Mouse (Mus musculus) cerebellum, adult 8-10 months (tissue): ENCODE measurements around the gene Lhx3.

Experiments
- DNase-seq: peaks from one replicate; pipeline ENCODE4 v3.0.0; 2022

The Lhx3 gene

DNA sequence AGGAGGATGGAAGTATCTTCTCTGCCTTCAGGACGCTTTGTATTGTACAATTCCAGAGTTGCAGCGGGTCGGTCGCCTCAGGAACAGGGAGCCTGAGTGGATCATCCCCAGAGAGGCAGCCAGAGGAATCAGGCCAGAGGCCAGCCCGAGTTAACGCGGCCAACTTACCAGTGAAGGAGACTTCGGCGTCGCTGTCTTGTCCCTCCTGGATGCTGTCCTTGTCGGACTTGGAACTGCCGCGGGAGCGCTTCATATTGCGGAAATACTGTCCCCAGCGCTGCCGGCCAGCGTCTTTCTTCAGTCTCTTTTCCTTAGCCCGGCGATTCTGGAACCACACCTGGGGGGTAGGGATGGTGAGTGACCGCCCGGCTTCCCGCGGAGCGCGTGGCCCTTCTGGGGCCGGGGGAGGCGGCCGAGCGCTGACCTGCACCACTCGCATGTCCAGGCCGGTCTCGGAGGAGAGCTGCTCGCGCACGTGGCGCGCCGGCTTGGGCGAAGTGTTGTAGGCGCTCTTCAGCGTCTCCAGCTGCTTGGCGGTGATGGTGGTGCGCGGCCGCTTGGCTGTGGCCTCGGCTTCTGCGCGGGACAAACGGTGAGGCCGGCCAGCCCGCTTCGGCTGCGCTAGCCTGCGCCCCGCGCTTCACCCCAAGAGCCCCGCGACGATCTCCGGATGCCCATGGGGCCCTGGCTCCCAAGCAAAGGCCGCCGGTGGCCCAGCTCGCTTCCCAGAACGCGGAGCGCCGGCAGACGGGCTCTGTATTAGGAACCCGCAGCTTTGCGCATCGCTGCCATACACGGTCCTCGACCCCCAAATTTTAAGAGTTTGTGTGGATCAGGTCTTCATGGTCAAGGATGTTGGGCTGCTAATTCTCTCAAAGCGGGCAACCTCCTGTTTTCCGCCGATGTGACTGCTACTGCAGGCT is 5.9 kb downstream of the Lhx3 start:
- no peak for DNase-seq

DNA sequence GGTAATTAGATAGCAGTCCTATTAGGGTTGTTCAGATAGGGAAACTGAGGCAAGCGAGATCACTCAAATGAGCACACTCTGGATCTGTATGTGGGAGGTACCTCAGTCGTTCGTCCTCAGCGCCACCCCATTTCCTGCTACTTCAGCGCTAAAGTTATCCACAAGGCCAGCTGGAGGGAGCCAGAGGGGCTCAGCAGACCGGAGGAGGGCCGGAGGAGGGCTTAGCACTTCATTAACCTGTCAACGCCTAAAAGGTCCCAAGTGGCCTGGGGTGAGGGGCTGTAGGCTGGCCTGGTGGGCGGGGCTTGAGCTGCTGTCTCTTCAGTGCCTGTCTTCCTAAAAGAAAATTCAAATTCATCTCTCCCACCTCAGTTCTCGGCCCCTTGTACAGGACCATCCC is 9.6 kb downstream of the Lhx3 start:
- no peak for DNase-seq

DNA sequence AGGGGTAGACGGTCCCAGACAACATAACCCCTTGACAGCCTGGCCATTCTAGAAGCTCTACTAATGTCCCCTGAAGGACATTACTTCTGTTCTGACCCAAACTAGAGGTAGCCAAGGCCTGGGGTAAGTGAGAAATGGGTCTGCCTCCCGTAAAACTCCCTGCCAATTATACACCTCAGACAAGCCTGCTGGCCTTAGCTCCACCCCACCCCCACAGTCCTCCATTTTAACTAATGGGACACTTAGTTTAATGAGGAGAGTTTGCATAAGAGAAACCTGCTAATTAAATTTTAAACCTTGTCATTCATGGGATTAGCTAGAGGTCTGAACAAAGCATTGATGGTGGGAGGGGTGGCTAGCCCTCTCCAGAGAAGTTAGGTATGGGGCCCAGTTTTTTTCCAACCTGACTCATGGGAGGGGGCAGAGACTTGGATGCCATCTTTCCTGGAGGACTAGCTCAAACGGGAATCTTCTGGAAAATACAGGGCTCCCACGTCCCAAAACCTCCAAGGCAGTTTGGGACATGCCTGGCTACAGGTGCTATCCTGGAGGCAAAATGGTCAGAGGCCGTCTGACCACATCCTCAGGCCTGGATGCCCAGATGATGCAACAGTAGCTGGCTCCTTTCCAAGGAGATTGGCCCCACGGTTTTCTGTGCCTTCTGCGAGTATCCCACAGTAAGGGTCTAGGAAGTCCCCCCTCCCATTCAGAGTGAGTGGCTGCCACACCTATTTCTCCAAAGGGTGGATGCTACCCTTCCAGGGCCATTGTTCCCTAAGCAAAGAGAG is 13.3 kb downstream of the Lhx3 start:
- no peak for DNase-seq

DNA sequence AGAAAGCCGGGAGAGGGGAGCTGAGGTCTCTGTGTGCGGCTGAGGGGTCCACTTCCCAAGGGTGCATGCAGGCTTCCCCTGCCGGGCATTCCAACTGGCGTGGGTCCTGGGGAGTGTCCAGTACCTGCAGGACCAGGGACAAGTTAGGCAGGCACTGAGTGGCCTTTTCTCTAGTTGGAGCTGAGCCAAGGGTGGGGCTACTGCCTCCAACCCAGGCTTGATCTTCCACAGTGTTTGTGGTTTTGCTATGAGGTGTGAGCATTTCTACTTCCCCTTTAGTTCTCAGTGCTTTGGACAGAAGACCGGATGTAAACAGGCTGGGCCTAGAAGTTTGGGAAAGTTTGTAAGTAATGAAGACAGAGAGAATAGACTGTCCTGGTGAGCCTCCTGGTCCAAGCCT is 19.6 kb downstream of the Lhx3 start:
- DNase-seq: no peak

DNA sequence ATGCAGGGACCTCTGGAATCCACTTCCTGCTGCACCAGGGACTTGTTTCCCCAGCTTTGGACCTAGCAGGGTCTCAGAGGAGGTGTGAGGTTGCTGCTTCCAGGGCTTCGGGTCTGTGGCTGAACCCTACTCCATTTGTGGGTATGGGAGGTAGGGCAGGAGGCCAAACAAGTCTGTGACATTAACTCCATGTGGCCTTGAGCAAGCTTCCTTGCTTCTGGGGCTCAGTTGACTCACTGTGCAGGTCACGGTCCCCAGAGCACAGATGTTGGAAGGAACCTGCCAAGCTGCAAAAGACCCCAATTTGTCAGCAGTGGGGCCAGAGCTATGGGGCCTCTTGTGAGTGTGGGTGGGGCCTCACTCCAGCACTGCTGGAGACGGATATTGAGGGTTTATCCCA is 23.7 kb downstream of the Lhx3 start:
- no peak for DNase-seq

DNA sequence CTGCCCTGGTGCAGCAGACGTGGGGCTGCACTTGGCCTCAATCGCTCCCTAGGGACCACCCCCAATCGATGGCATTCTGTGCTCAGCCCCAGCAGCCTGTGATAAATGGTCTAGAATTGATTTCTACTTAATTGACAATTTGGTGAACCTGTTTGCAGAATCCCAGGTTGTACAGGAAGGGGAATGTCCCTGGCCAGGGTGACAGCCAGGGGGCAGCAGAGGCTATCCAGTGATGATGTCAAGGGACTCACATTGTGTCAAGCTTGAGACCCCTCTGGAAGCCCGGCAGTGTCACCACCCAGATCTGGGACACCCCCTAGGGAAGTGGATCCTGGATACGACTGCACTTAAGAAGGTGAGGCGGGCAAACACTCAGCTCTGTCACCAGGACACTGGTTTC is 25.4 kb downstream of the Lhx3 start:
- peak; percentile 56 for DNase-seq

DNA sequence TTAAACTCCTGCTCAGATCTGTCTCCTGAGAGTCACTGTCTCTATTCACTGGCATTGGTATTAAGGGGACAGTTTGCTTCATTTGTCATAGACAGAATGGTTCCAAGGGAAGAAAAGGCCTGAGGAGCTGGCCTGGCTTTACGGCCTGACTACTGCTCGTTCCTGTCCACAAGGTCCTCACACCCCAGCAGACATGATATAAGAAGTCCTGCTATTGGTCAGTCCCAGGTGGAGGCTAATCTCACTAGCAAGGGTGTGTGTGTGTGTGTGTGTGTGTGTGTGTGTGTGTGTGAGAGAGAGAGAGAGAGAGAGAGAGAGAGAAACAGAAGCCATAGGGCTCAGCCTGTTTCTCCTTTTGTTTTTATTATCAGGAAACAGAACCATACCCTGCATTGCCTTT is 30.9 kb downstream of the Lhx3 start:
- DNase-seq: no peak

DNA sequence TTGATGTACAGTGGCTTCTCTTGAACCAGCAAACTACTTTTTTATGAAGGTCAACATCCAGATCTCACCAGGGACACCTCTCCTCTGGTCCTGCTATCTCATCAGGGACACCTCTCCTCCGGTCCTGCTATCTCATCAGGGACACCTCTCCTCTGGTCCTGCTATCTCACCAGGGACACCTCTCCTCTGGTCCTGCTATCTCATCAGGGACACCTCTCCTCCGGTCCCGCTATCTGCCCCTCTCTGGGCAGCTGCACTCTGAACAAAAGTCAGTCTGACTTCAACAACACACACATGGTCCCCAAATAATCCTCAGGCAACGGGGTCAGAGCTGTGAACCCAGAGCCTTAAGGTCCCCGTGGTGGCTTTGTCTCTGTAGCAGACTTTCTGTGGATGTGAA is 31.4 kb downstream of the Lhx3 start:
- no peak for DNase-seq

DNA sequence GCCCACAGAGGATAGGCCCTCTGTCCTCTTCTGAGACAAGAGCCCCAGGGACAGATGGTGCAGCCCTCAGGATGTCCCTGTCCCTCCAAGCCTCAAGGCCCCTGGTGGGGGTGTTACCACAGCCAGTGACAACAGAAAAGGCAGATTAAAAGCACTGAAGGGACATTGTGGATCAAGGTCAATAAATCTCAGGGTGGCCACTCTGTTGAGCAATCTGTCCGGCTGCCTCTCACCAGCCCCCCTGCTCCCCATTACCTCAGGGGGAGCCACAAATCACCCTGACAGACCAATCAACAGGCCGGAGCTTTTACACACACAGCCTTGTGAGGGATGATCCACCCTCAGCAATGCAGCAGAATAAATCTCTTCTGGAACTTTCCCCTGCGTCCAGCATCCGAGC is 32.9 kb downstream of the Lhx3 start:
- DNase-seq: no peak

DNA sequence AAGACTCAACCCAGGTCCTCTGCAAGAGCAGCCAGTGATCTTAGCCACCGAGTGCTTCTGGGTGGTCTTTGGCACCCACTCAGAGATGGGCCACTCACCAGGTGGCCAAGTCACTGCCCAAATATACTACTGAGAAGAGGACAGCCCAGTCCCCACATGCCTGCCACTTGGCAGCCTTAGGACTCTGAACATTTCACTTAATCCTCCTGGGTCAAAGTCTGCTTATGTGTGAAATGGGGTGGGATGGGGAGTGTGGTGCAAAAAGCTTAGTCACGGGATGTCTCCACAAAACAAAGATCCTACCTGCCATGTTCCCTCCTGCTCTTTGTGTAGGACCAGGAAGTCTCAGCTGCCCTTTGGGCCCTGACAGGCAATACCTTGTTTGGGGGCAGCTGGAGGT is 35.9 kb downstream of the Lhx3 start:
- DNase-seq: no peak

DNA sequence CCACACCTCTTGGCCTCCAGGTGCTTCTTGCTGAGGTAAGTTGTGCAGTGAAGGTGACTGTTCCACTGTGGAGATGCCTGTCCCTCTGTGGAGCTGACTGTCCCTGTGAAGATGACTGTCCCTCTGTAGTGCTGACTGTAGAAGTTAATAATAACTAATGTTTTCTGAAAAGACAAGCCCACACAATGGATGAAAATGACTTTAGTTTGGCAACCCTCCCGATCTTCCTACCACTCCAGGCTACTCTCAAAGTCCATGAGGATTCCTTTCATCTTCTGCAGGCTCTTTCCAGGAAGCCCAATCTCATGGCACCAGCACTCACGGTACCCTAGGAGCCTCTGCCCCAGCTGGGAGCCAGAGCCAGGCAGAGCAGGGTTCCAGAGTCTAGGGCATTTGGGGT is 37.7 kb downstream of the Lhx3 start:
- no peak for DNase-seq

DNA sequence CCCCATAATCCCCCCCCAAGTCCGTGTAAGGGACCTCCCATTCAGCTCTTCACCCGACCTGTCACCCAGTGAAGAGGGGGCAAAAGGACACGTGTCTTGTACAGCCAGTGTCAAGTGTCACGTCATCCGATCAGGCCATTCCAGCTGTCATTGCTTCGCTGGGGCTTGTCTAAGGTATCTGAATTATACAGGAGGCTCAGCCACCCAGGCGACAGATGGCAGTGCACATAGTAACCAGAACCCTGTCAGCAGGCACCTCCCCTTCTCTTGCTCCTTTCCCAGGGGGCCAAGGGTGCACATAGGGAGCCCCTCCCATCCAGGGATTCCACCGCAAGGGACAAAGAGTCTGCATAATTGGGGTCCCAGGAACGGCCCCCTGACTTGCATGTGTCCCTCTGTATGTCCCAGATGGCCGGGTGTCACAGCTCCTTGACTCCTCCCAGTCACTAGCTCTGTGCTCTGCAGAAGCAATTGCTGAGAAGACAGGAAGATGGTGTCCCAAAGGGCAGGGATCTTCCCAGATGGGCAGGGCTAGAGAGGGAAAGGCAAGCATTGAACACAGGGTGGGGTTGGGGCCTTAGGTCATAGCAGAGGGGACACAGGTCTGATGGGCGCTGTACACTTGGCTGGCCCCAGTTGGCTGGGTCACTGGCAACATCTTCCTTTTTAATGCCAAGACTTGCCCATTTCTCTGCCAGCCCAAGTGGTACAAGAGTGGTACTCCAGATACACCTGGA is 39.1 kb downstream of the Lhx3 start:
- no peak for DNase-seq

DNA sequence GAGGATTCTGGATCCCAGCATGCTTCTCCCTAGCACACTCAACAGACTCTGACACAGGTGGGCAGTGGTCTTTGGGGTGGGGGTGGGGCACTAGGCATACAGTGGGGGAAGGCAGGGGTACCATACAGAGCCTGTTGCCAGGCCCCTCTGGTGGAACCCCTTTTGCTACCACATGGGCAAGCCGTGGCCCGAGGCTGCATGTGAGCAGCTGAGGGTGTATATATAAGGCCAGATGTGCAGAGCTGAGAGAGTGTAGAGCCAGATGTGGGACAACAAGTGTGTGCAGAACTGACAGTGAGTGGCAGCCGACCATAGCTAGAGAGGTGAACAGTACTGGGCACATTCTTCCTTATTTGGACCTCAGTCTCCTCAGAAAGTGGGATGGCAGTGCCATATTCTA is 41.2 kb downstream of the Lhx3 start:
- DNase-seq: no peak

DNA sequence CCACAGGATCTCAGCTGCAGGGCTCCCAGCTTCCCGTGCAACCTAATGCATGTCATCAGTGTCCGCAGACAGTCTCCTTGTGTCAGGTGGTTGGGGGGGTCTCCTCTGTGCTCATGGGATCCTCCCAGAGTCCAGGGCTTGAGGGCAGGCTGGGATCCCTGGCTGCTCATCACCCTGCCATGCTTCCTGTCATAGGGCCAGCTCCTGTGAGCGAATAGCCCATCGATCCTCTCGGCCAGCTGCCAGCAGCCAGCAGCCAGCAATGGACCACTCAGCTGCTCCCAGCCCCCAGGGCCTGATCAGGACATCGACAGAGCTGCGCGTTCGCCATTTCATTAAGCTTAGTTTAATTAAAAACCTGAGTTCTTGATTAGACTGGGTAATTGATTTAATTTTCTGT is 50.0 kb downstream of the Lhx3 start:
- DNase-seq: no peak

DNA sequence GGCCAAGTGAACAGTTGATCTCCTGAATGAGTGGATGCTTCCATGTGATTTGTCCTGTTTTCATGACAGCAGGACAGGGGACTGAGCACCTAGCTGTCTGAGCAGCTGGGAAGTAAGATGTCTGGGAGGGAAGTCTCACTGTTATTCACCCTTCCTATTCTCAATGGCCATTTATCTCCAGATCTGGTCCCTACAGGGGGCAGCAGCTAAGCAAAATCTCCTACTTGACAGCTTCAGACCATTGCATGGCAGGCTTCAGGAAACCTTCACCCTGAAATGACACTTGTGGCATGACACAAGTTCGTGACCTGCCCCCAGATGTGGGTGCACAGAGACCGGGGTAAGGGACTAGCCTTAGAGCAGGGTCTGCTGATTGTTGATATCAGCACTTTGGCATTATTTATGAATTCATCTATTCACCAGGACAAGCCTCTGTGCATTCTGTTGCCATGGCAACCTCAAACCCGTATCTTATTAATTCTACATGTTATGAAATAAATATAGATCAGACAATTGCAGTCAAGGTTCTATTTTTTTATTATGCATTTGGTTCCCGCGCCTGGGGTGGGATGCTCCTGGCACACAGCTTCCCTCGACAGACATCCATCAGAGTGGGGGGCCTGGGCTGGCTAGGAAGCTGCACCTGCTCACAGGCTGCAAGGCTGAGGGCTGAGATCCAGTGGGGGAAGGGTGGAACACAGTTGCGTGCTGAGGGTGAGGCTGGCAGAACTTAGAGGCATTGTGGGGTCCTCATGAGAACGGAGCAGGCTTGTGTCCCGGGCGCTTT is 51.7 kb downstream of the Lhx3 start:
- DNase-seq: no peak

DNA sequence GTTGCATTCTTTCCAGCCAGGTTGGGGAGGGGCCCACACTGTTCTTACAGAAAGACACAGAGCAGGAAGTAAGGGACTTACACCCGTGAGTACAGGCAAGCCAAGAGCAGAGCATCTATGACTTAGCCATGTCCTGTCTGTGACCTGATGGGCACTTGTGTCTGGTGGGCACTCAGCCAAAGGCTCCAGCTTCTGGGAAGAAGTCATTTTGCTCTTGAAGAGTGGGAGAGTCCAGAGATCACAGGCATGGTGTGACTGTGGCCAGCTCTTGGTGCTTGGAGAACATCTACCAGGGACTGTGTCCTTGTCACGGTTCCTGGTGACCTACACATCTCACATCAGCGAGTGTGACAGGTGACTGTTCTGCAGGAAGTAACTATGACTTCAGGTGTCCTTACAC is 52.4 kb downstream of the Lhx3 start:
- DNase-seq: no peak

DNA sequence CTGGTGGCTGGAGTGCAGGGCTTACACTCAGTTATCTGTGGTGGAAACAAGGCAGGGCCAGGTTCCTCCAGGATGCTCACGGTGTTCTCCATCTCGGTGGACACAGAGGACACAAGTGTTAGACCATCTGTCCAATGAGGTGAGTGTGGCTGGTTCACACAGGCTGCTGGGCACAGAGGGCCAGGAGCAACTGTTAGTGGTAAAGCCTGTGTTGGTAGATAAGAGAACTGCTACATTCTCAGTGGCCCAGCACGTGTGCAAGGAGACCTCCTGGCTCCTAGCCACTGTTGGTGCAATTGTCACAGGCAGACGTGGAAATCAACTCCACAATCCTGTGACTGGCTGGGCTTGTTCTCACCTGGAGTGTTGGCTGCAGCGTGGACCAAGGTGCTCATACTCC is 53.5 kb downstream of the Lhx3 start:
- DNase-seq: no peak

DNA sequence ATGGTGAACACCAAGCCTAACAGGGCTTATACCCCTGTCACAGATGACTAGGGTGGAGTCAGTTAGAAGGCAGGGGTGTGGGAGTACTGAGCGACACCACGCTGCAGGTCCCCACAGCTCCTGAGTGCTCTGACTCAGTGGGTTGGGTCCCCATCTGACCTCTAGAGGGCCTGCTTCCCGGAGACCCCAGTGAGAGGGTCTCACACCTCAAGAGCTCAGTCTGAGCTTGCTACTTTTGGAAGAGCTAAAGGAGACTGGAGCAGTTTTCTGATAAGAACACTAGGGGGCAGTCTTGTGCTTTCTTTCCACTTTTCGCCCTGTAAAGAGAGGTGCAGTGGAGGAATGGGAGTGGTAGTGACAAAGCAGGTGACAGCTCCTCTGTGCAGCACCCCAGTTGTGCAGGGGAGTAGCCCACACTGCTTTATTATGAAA is 54.2 kb downstream of the Lhx3 start:
- peak; percentile 65 for DNase-seq

DNA sequence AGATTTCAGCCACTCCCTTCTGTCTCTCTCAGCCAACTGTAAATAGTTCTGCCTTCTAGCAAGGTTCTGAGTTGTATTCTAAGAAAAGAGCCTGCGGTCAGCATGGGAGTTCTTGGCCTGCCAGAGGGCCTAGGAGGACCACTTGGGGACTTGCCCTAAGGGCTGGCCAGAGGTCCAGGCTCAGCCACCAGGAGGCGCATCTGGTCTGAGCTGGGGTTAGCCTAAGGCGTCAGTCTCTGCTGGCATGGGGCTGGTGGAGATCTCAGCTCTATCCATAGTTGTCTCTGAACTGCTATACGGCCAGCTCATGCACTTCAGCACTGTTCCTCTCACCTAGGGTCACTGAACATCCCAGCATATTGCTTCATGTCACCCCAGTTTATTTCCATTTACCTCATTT is 54.8 kb downstream of the Lhx3 start:
- no peak for DNase-seq
